Mouse (Mus musculus) ES-E14 (cell line): ENCODE results near the gene Tbx4.

Experiments
- CHD2 ChIP-seq: IDR thresholded peaks from 2 replicates; pipeline ENCODE4 v1.6.1; 2014; ENCODE audit warnings: mild to moderate bottlenecking, low read depth, low read length, inconsistent platforms
- HCFC1 ChIP-seq: IDR thresholded peaks from 2 replicates; pipeline ENCODE4 v1.6.1; 2012; ENCODE audit warnings: low read length, inconsistent platforms, borderline replicate concordance; ENCODE audit not compliant: insufficient read depth
- MAFK ChIP-seq: IDR thresholded peaks from 2 replicates; pipeline ENCODE4 v1.6.1; 2014; ENCODE audit warnings: mild to moderate bottlenecking, low read depth, low read length, inconsistent platforms; ENCODE audit not compliant: insufficient read depth
- ZC3H11A ChIP-seq: IDR thresholded peaks from 2 replicates; pipeline ENCODE4 v1.6.1; 2012; ENCODE audit warnings: low read depth, mild to moderate bottlenecking, inconsistent platforms, low read length, borderline replicate concordance

- TF ChIP-seq CHD2 = no peak
- TF ChIP-seq HCFC1 = no peak
- peak; percentile 83 for TF ChIP-seq ZC3H11A
- TF ChIP-seq MAFK = no peak
These were observed 41.9 kb upstream of the Tbx4 start for GRCm38 (mm10) chr11:85844144-85844965.
